8 mouse cellular contexts compared by ENCODE assay signal in the genomic region with DNA sequence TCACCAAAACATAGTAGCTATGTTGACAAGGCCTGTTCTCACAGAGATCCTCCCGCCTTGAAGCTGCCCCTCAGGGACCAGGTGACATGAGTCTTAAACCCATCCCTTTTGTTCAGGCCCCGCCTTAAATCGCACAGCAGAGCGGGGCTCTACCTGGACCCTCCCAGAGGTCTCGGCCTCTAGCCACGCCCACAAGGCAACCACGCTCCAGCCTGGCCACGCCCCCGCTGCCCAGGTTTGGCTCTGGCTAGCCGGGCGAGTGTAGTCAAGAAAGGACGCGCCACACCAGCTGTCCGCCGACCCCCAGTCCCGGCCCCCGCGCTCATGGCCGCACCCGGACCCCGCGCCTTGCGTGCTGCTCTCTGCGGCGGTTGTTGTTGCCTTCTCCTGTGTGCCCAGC. TPM values are rescaled to one million over a fixed set of nuclear protein-coding genes. Genes with fewer than 3 reads are reported as not detected.
A peak's percentile ranks its signal among the peaks of the same experiment; 100 is the strongest.
DNase-seq lines count a peak whose midpoint lies in the region; ATAC-seq and TF ChIP-seq lines count a peak whose summit lies in the region.

No protein-coding gene starts in this region.

- no peak for TF ChIP-seq EP300 in ES-Bruce4 (IDR thresholded peaks at IDR 0.05; ENCODE audit: insufficient read depth, low read depth, low read length)

- H3K4me3 ChIP-seq in ES-Bruce4 (ENCODE audit: low read depth, low read length), result peak overlapping the region; percentile 70
- H3K4me3 ChIP-seq in liver, embryonic 12.5 days, result peak overlapping the region; percentile 31
- H3K4me3 ChIP-seq in stomach, embryonic 14.5 days (ENCODE audit: low read depth, low read length), result peak overlapping the region; percentile 31

- H3K9ac ChIP-seq in ES-Bruce4 (ENCODE audit: low read depth, poor library complexity, severe bottlenecking), result peak overlapping the region; percentile 34
- peak overlapping the region; percentile 5; the same call in 1 of the 2 replicates for H3K9ac ChIP-seq in liver, embryonic 12.5 days
- H3K9ac ChIP-seq in stomach, embryonic 14.5 days (replicated peaks; ENCODE audit: low read depth, low read length), result no peak overlapping the region

- no peaks in the 10 kb centered on the region for H3K9me3 ChIP-seq in ES-Bruce4 (replicated peaks; ENCODE audit: control insufficient read depth, insufficient read depth, low read length, poor library complexity, severe bottlenecking)
- H3K9me3 ChIP-seq in liver, embryonic 12.5 days (replicated peaks), result no peaks in the 10 kb centered on the region
- H3K9me3 ChIP-seq in stomach, embryonic 14.5 days (ENCODE audit: control insufficient read depth, low read depth, low read length), result no peaks in the 10 kb centered on the region

- peak; percentile 86 for DNase-seq in ZHBTc4 (ENCODE audit: low read depth, low spot score)
- peak; percentile 17 for DNase-seq in induced T-regulatory cell, adult 2 months (ENCODE audit: low read depth)
- no peak for DNase-seq in right cerebral cortex, postnatal 10 days (ENCODE audit: low spot score in 2 of 2)
- no peak for DNase-seq in ovary, postnatal 10 days (ENCODE audit: low spot score)

- peaks cover 4% of the 10 kb centered on the region for H3K4me1 ChIP-seq in ES-Bruce4 (ENCODE audit: control insufficient read depth, insufficient read depth, low read length)
- peaks cover 9% of the 10 kb centered on the region; the same call in 1 of the 2 replicates for H3K4me1 ChIP-seq in liver, embryonic 12.5 days
- peaks cover 5% of the 10 kb centered on the region; the same call in 1 of the 2 replicates for H3K4me1 ChIP-seq in stomach, embryonic 14.5 days (ENCODE audit: control insufficient read depth, insufficient read depth, low read length)

- 6% methylated on average over 25 of the region's 25 CpGs for WGBS in liver, embryonic 12.5 days (ENCODE audit: insufficient replicate concordance)
- WGBS in stomach, embryonic 14.5 days, result 2% methylated on average over 25 of the region's 25 CpGs

- peak overlapping the region; percentile 62 for H3K4me2 ChIP-seq in liver, embryonic 12.5 days
- peak overlapping the region; percentile 59 for H3K4me2 ChIP-seq in stomach, embryonic 14.5 days (replicated peaks; ENCODE audit: low read depth, low read length)

- H3K27ac ChIP-seq in ES-Bruce4 (ENCODE audit: insufficient read depth, low read length), result no peak overlapping the region
- H3K27ac ChIP-seq in liver, embryonic 12.5 days, result no peak overlapping the region
- 0 out of 2 replicates have a peak overlapping the region, but pooled peaks have one; percentile 27 for H3K27ac ChIP-seq in stomach, embryonic 14.5 days (ENCODE audit: low read length)

- TF ChIP-seq POLR2A in ES-Bruce4 (IDR thresholded peaks at IDR 0.05; ENCODE audit: insufficient read depth, low read length), result no peak

- H3K36me3 ChIP-seq in ES-Bruce4 (ENCODE audit: control insufficient read depth, insufficient read depth, low read length, poor library complexity, severe bottlenecking), result no peaks in the 10 kb centered on the region
- H3K36me3 ChIP-seq in liver, embryonic 12.5 days, result no peaks in the 10 kb centered on the region
- H3K36me3 ChIP-seq in stomach, embryonic 14.5 days (ENCODE audit: control insufficient read depth, insufficient read depth, low read length), result no peaks in the 10 kb centered on the region

- no peak for TF ChIP-seq CTCF in ES-Bruce4 (IDR thresholded peaks at IDR 0.05; ENCODE audit: low read depth, low read length)

- 0 out of 2 replicates have a peak, but pooled peaks have one; percentile 32 for ATAC-seq in liver, embryonic 12.5 days
- ATAC-seq in stomach, embryonic 14.5 days (ENCODE audit: insufficient number of reproducible peaks, insufficient read depth, low FRiP score, low read depth), result peak; percentile 50
- no peak for ATAC-seq in erythroblast, adult 5-6 weeks (replicated peaks; ENCODE audit: low FRiP score, poor library complexity, severe bottlenecking)

- H3K27me3 ChIP-seq in ES-Bruce4 (ENCODE audit: control insufficient read depth, insufficient read depth, low read length, poor library complexity, severe bottlenecking), result no peaks in the 10 kb centered on the region
- peaks cover 84% of the 10 kb centered on the region for H3K27me3 ChIP-seq in liver, embryonic 12.5 days (replicated peaks)
- H3K27me3 ChIP-seq in stomach, embryonic 14.5 days (ENCODE audit: control insufficient read depth, insufficient read depth, low read length), result no peaks in the 10 kb centered on the region

RNA-seq across cellular contexts. Expression of gene Gpr3, which starts 8.3 kb away (rescaled TPM):
- 0.26 and 0.52 TPM in 2 replicates for polyA plus RNA-seq in ES-Bruce4 (2011; ENCODE audit: insufficient read depth, insufficient read length, low read depth, missing spikeins)
- polyA plus RNA-seq in liver, embryonic 12.5 days (2016; fragmentation: Nextera tagmentation; extraction: Ambion mirVana), result not detected in 2 replicates
- polyA plus RNA-seq in stomach, embryonic 14.5 days (2014; fragmentation: Nextera tagmentation; extraction: Ambion mirVana), result not detected in 2 replicates
- not detected in 2 replicates for total RNA-seq in erythroblast, adult 5-6 weeks (2015; ENCODE audit: low replicate concordance)
- total RNA-seq in erythroblast, adult 5-6 weeks (2017; ENCODE audit: low replicate concordance), result not detected in 2 replicates

RNA-seq across cellular contexts. Expression of gene Cd164l2, which starts 8.7 kb away (rescaled TPM):
- 9.6 and 12.4 TPM in 2 replicates for polyA plus RNA-seq in ES-Bruce4 (2011; ENCODE audit: insufficient read depth, insufficient read length, low read depth, missing spikeins)
- 0.12 and 0.26 TPM in 2 replicates for polyA plus RNA-seq in liver, embryonic 12.5 days (2016; fragmentation: Nextera tagmentation; extraction: Ambion mirVana)
- polyA plus RNA-seq in stomach, embryonic 14.5 days (2014; fragmentation: Nextera tagmentation; extraction: Ambion mirVana), result 8.7 and 11.6 TPM in 2 replicates
- total RNA-seq in erythroblast, adult 5-6 weeks (2015; ENCODE audit: low replicate concordance), result not detected in 2 replicates
- not detected in 2 replicates for total RNA-seq in erythroblast, adult 5-6 weeks (2017; ENCODE audit: low replicate concordance)

RNA-seq across cellular contexts. Expression of gene Map3k6, which starts 20.0 kb away (rescaled TPM):
- 3.8 TPM in 2 replicates for polyA plus RNA-seq in ES-Bruce4 (2011; ENCODE audit: insufficient read depth, insufficient read length, low read depth, missing spikeins)
- polyA plus RNA-seq in liver, embryonic 12.5 days (2016; fragmentation: Nextera tagmentation; extraction: Ambion mirVana), result 2.8 and 3.6 TPM in 2 replicates
- 3.1 and 3.4 TPM in 2 replicates for polyA plus RNA-seq in stomach, embryonic 14.5 days (2014; fragmentation: Nextera tagmentation; extraction: Ambion mirVana)
- 0.96 and 4.6 TPM in 2 replicates for total RNA-seq in erythroblast, adult 5-6 weeks (2015; ENCODE audit: low replicate concordance)
- 0.42 TPM in 1 of 2 replicates, not detected in the other for total RNA-seq in erythroblast, adult 5-6 weeks (2017; ENCODE audit: low replicate concordance)

RNA-seq across cellular contexts. Expression of gene Sytl1, which starts 42.3 kb away (rescaled TPM):
- polyA plus RNA-seq in ES-Bruce4 (2011; ENCODE audit: insufficient read depth, insufficient read length, low read depth, missing spikeins), result 12.6 and 15.2 TPM in 2 replicates
- polyA plus RNA-seq in liver, embryonic 12.5 days (2016; fragmentation: Nextera tagmentation; extraction: Ambion mirVana), result 0.37 and 0.46 TPM in 2 replicates
- 9.3 and 10.3 TPM in 2 replicates for polyA plus RNA-seq in stomach, embryonic 14.5 days (2014; fragmentation: Nextera tagmentation; extraction: Ambion mirVana)
- total RNA-seq in erythroblast, adult 5-6 weeks (2015; ENCODE audit: low replicate concordance), result 0.96 and 1.0 TPM in 2 replicates
- 0.28 and 1.4 TPM in 2 replicates for total RNA-seq in erythroblast, adult 5-6 weeks (2017; ENCODE audit: low replicate concordance)

RNA-seq across cellular contexts. Expression of gene Tmem222, which starts 56.9 kb away (rescaled TPM):
- polyA plus RNA-seq in ES-Bruce4 (2011; ENCODE audit: insufficient read depth, insufficient read length, low read depth, missing spikeins), result 28.5 and 32.4 TPM in 2 replicates
- 47.6 and 48.4 TPM in 2 replicates for polyA plus RNA-seq in liver, embryonic 12.5 days (2016; fragmentation: Nextera tagmentation; extraction: Ambion mirVana)
- polyA plus RNA-seq in stomach, embryonic 14.5 days (2014; fragmentation: Nextera tagmentation; extraction: Ambion mirVana), result 88.1 and 88.6 TPM in 2 replicates
- 9.8 and 22.3 TPM in 2 replicates for total RNA-seq in erythroblast, adult 5-6 weeks (2015; ENCODE audit: low replicate concordance)
- total RNA-seq in erythroblast, adult 5-6 weeks (2017; ENCODE audit: low replicate concordance), result 1.5 and 6.7 TPM in 2 replicates

Comparison
In these comparisons a context has a peak if more than half of its experiments do, and no peak if none do; other contexts are left out.
1. DNase-seq: peak in ZHBTc4 (single experiment) and induced T-regulatory cell, adult 2 months (single experiment); none in right cerebral cortex, postnatal 10 days (0 of 2) and ovary, postnatal 10 days (single experiment).
2. Peak in every context shown above with its lines, with median percentiles within 50 percentile points of each other: H3K4me3 ChIP-seq.